Mouse (Mus musculus): ENCODE data around the gene Rnf31.

The Rnf31 gene

GRCm38 (mm10) chr14:55608339-55608738 lies 16.8 kb downstream of the Rnf31 start:
- no peak for DNase-seq

DNA sequence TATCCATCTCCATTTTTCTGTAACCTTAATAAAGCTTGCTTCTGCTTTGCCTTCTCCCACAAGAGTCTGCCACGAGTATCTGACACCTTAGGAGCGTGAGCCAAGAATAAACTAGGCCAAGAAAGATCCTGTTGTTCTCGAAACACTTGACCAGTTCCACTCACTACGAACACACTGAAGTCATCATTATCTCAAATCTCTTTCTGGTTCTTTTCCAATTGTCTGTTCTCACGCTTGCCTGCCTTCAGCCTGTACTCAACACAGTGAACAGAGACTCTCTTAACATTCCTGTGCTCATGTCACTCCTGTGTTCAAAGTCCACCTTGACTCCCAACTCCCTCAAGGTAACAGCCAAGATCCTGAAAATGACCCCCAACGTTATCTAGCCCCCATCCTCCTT lies 21.8 kb downstream of the Rnf31 start:
- DNase-seq, result no peak

GRCm38 (mm10) chr14:55614565-55615178 lies 23.2 kb downstream of the Rnf31 start:
- no peak for DNase-seq

DNA sequence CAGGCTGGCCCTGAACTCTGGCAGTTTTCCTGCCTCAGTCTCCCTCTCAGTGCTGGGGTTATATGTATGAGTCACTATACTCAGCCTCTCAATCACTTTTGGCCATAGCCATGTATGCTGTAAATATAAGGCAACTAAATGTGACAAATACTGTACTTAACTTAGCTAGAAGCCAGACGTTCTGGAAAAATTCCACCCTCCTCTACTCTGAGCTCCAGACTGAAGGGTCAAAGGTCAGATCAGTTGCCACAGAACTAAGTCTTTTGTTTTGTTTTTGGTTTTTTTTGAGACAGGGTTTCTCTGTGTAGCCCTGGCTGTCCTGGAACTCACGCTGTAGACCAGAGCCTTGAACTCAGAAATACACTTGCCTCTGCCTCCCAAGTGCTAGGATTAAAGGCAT lies 24.4 kb downstream of the Rnf31 start:
- no peak for DNase-seq

DNA sequence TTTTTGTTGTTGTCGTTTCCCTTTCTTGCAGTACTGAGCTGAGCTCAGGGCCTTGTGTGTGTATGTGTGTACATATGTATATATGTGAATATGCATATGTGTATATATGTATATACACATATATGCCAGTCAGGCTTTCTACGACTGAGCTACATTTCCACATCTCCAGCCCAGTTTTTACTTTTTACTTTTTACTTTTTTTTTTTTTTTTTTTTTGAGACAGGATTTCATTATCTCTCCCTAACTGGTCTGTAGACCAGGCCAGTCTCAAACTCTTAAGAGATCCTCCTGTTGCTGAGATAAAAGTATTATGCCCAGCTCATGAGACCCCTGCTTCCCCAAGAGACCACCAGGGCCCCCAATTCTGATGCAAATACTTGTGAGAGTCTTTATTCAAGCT lies 25.3 kb downstream of the Rnf31 start:
- no peak for DNase-seq

DNA sequence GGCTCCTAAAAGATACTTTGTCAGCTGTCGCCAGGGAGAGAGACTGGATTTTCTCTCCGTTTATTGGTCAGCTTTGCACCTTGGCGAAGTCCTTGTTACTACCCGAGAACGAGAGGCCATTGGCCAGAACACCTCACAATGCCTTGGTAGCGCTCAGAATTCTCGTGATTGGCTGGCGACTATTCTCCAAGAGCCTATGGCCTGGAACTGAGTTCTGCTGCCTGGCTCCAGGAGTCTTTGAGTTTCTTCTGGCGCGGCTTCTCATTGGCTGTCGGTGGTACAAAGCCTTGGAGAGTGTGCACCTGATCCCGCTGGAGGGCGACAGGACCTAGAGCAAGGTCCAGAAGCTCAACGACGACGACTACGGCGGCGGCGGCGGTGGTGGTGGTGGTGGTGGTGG lies 26.3 kb downstream of the Rnf31 start, which contains the start of gene Rec8:
Gene Rec8, plus strand, starts transcription at position 216 of the 400 bp plus-strand sequence.
- DNase-seq, result peak; percentile 90

DNA sequence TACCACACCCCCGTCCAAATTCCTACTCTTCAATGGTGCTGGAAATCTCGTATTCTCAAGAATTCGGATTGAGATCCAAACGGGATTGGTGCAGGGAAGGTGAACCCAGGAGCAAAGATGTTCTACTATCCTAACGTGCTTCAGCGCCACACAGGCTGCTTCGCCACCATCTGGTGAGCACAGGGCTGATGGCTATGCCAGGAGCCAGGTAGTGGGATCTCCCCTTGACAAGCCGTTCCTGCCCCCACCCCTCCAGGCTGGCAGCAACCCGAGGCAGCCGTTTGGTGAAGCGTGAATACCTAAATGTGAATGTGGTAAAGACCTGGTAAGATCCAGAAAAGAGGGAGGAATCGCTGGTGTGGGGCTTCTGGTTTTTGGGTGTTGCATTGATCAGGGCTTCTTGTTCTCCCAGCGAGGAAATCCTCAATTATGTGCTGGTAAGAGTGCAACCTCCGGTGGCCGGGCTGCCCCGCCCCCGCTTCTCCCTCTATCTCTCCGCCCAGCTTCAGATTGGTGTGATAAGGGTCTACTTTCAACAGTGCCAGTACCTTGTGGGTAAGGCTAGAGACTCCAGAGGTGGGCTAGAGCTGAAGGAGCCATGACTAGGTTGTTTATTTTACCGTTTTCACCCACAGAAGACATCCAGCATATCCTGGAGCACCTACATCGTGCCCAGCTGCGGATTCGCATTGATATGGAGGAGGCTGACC lies 27.1 kb downstream of the Rnf31 start:
- DNase-seq, result peak; percentile 57

- no peak for DNase-seq
These were observed 36.7 kb downstream of the Rnf31 start for GRCm38 (mm10) chr14:55628077-55628827.

DNA sequence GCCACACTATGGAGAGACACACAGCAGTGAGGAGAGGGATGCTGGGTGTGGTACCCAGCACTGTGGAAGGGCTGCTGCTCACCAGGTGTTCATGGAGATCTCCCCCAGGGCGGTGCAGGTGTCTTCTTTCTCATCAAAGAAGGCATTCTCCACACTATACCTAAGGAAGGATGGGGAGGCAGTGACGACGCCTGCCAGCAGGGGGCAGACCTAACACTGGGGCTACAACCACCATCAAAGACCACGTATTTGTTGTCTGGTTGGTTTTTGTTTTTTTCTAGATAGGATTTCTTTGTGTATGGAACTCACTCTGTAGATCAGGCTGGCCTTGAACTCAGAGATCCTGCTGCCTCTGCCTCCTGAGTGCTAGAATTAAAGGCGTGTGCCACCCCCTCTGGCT lies 37.8 kb downstream of the Rnf31 start:
- DNase-seq, result no peak

DNA sequence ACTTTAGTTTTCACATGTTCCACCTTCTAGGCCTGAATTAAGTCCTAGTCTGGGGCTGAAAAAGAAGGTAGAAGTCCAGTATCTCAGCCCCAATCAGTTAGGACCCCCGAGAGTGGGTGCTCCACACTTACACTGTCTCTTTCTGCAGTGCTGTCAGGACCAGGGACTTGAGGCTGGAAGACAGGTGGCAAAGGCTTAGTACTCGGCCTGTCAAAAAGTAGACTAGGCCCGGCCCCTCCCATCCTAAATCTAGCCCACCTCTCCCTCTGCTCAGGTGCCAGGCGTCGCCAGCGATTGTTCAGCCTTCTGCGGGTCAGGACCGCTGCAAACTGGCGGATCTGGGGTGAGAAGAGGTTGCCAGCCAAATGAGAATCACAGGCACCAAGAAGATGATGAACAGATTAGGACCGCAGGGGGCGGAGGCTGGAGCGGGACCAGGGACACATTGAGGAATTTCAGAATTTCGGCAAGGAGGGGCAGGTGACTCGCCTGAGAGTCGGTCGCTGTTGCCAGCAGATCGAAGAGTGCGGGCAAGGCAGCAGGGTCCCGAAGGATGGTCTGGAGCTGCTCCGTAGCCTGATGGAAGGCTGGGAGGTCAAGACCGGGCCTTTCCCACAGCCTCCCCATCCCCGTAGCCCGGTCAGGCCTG lies 43.5 kb downstream of the Rnf31 start:
- peak; percentile 71 for DNase-seq

GRCm38 (mm10) chr14:55635523-55636007 lies 44.1 kb downstream of the Rnf31 start, which contains the start of gene Ipo4:
Ipo4 (minus strand) TSS chr14:55635957.
- DNase-seq, result peak; percentile 84

GRCm38 (mm10) chr14:55637795-55638194 lies 46.3 kb downstream of the Rnf31 start, which contains the start of gene Gm49378:
Gm49378 (minus strand) TSS chr14:55637895.
- no peak for DNase-seq

GRCm38 (mm10) chr14:55640816-55641215 lies 49.3 kb downstream of the Rnf31 start:
- DNase-seq, result no peak

DNA sequence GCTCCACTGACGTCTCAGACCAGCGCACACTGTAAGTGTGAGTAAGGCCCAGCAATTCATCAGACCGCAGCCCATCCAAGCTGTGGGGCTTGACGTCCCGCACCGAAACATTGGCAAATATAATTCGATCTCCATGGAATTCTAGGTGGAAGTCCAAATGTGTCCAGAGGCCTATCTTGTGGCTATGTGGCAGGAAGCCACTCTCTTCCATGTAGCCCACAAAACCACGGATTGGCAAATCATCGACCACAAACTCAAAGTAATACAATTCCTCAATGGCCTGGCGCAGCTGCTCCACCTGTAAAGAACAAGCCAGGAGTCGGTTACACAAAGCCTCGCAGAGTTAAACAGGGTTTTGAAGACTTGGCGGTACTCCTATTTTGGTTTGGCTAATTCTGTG lies 49.8 kb downstream of the Rnf31 start:
- DNase-seq, result no peak

DNA sequence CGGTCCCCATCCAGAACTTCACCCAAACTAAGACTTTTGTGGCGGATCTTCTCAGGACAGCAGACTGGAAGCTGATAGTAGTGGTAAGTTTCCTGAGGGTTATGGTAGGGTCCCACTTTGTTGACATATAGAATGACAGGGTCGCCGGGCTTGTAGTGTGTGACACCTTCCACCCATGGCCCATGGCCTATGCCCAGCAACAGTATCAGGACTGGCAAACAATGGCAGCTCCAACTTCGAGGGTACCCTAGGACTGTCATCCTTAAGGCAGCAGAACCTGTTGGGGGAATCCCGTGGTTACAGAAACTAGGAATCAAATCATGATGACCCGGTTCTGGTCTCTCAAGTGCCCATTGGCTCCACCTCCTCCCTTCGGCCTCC lies 51.2 kb downstream of the Rnf31 start:
- DNase-seq, result no peak

DNA sequence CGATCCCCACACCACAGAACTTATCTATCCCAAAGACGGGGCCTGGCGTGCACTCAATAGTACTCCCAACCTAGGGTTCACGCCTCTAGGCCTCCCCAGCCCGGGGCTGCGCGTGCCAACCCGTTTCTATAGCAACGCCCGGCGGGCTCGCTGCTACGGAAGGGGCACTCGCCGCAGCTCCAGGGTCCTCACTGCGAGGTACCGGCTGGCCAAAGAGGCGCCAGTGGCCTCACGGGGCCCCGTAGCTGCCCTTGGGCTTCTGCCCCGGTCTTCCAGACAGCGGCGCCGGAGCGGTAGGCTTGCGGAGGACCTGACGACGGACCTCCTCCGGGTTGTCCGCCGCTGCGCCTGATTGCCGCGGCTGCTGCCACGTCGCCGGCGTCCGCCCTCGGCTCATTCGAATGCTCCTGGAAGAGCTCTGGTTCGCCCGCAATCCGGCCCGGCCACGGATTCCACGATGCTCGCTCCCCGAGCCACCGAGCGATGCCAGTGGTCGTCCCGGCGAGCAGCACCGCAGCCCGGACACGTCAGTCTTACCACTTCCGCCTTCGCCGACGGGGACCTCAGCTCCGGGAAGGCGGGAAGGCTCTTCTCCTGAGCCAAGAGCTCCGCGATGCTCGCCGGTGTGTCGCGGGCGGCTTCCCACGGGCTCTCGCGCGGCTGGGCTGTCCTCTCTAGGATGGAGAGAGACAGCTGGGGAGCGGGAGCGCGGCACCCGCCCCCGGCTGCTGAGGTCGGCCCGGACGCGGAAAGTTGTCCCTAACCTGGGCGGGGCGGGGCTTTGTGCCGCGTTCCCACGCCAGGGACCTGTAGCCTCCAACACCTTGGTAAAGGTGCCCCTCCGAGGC lies 51.8 kb downstream of the Rnf31 start, which contains the start of gene Tm9sf1:
Gene Tm9sf1, minus strand, starts transcription at position 747 of the 848 bp plus-strand sequence.
- peak; percentile 89 for DNase-seq

DNA sequence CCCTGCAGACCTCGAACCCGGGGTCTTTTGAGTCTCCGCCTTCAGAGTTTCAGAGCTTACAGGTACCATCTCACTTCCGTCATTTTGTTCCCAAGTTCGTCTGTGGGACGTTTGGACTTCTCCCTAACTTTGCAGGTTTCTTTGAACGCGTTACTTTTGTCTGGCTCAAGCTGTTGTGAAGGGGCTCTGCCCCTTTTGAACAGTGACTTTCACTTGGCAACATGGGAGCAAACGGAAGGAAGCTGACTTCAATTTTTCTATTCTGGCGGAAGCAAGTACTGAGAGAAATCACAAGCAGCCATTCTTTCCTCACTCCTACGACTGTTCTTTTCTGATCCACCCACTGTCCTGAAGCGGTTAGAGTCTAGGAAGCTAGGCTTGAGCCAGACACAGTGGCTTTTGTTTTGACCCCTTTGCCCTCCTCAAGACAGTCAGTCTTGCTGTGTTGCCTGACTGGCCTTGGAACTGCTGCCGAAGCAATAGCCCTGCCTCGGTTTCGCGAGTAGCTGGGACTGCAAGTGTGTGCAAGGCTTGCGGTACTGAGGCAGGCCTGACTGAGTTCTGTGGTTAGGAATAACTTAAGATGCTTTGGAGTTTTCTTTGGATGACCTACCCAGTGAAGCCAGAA lies 52.9 kb downstream of the Rnf31 start:
- no peak for DNase-seq

- DNase-seq, result no peak
These were observed 58.4 kb downstream of the Rnf31 start, which contains the start of gene Tssk4 for GRCm38 (mm10) chr14:55649884-55650283. Tssk4 (plus strand) TSS chr14:55650184.

- no peak for DNase-seq
These were observed 60.0 kb downstream of the Rnf31 start for GRCm38 (mm10) chr14:55651528-55651927.

Measured in cerebellum, adult 9-11 months (tissue).